Mouse (Mus musculus) hindlimb bud, embryonic 11.5 days (tissue): ENCODE measurements around the gene Rnf138rt1.

Experiments used
- DNase-seq: peaks from one replicate; pipeline ENCODE4 v3.0.0-alpha.2; 2012; ENCODE audit warnings: low read depth, low spot score; ENCODE audit errors: extremely low spot score

Gene Rnf138rt1

GRCm38 (mm10) chrX:163760617-163761434 is at the start of gene Rnf138rt1:
Rnf138rt1 (minus strand) TSS chrX:163761329.
- DNase-seq: no peak

- DNase-seq: no peak
These were observed 46.1 kb upstream of the Rnf138rt1 start for GRCm38 (mm10) chrX:163807270-163807669.

GRCm38 (mm10) chrX:163766290-163766689 is 5.2 kb upstream of the Rnf138rt1 start:
- no peak for DNase-seq

GRCm38 (mm10) chrX:163761435-163761828 is 303 bp upstream of the Rnf138rt1 start:
- DNase-seq: no peak

GRCm38 (mm10) chrX:163745996-163746395 is 15.1 kb downstream of the Rnf138rt1 start:
- DNase-seq: no peak

- DNase-seq: no peak
These were observed 17.2 kb downstream of the Rnf138rt1 start for GRCm38 (mm10) chrX:163743896-163744295.

GRCm38 (mm10) chrX:163738904-163739303 is 22.2 kb downstream of the Rnf138rt1 start:
- no peak for DNase-seq

GRCm38 (mm10) chrX:163734145-163734544 is 27.0 kb downstream of the Rnf138rt1 start:
- no peak for DNase-seq

GRCm38 (mm10) chrX:163723630-163724029 is 37.5 kb downstream of the Rnf138rt1 start:
- no peak for DNase-seq

GRCm38 (mm10) chrX:163722785-163723577 is 38.1 kb downstream of the Rnf138rt1 start:
- DNase-seq: no peak

- no peak for DNase-seq
These were observed 40.5 kb downstream of the Rnf138rt1 start for GRCm38 (mm10) chrX:163720597-163720996.
